Mouse (Mus musculus) B cell, adult 67 days (primary cell): ENCODE data around the gene Nkd2. TPM values are rescaled to one million over a fixed set of nuclear protein-coding genes. Genes with fewer than 3 reads are reported as not detected.

ENCODE experiments used
- total RNA-seq, 2 experiments: library from RNA; stranded (reverse); gene quantifications; 4 replicates each; pipeline ENCODE4 v1.2.4; 2023

The Nkd2 gene
- total RNA-seq: not detected

DNA sequence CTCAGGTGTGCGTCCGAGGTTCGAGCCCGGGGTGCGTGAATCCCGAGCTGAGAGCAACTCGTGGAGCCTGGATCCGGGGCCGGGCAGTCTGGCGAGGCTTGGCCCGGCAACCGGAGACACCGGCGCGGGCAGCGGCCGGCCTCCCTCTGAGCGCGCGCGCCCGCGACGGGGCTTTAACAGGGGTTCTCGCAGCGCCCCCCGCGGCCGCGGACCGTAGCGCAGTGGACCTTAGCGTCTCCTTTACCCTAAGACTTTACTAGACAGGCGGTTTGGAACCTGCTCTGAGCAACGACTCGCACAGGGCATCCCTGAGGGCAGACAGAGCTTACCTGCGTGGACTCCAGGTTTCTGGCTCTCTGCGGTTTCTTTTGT lies at the start of gene Nkd2:
TSS of gene Nkd2 (minus strand) at position 167 of the 372 bp plus-strand sequence.

Other genes with a start within 250 kb of the Nkd2 start
- gene Clptm1l, start 243.6 kb downstream of the Nkd2 start, total RNA-seq: 100 to 1,000 TPM; 122 to 140 TPM
- gene Tert, start 220.7 kb downstream of the Nkd2 start, total RNA-seq: 1 to 10 TPM; 7.2 to 8.8 TPM
- gene Slc6a18, start 169.6 kb downstream of the Nkd2 start, total RNA-seq: not detected
- gene Slc6a19, start 142.8 kb downstream of the Nkd2 start, total RNA-seq: under 1 TPM in 1 of 2 experiments, not detected in 1; 0.41 TPM
- 1 to 10 TPM; 8.8 to 9.5 TPM for gene Slc12a7, start 114.5 kb downstream of the Nkd2 start, total RNA-seq
- gene Trip13, start 90.2 kb upstream of the Nkd2 start, total RNA-seq: 1 to 10 TPM; 2.6 to 4.6 TPM
- 100 to 1,000 TPM; 104 to 113 TPM for gene Brd9, start 90.2 kb upstream of the Nkd2 start, total RNA-seq
- gene Zdhhc11, start 116.2 kb upstream of the Nkd2 start, total RNA-seq: not detected
- gene Tppp, start 161.8 kb upstream of the Nkd2 start, total RNA-seq: under 1 TPM; 0.17 to 0.56 TPM
- gene Cep72, start 214.7 kb upstream of the Nkd2 start, total RNA-seq: 10 to 100 TPM; 14.3 to 17.2 TPM